Mouse (Mus musculus): ENCODE results near the gene Plekho1. TPM values are rescaled to one million over a fixed set of nuclear protein-coding genes. Genes with fewer than 3 reads are reported as not detected.

Plekho1 gene
- polyA plus RNA-seq, 1 experiment from 2014 or later: 69.6 TPM

GRCm38 (mm10) chr3:96031991-96032651 lies 36.3 kb upstream of the Plekho1 start:
- Histone ChIP-seq H3K27me3 (no peaks in the 10 kb centered on the region), H3K4me1 (replicated peaks) (peaks cover 5% of the 10 kb centered on the region; the same call in 1 of the 2 replicates), H3K4me2 (no peak overlapping the region), H3K27ac (no peak overlapping the region), H3K36me3 (peaks cover 5% of the 10 kb centered on the region; the same call in 1 of the 2 replicates), H3K9ac (no peak overlapping the region), H3K4me3 (no peak overlapping the region), H3K9me3 (replicated peaks) (no peaks in the 10 kb centered on the region)
- 76% methylated on average over 6 of the region's 6 CpGs for WGBS
- ATAC-seq (replicated peaks; ENCODE audit: insufficient number of reproducible peaks, insufficient read depth, low FRiP score, low read depth): no peak

- Histone ChIP-seq H3K4me2 (no peak overlapping the region), H3K27me3 (no peaks in the 10 kb centered on the region), H3K9ac (no peak overlapping the region), H3K4me1 (replicated peaks) (no peaks in the 10 kb centered on the region; the same call in 1 of the 2 replicates), H3K9me3 (replicated peaks) (no peaks in the 10 kb centered on the region), H3K27ac (no peak overlapping the region), H3K4me3 (no peak overlapping the region), H3K36me3 (peaks cover 5% of the 10 kb centered on the region; the same call in 1 of the 2 replicates)
- no peak for ATAC-seq (replicated peaks; ENCODE audit: insufficient number of reproducible peaks, insufficient read depth, low FRiP score, low read depth)
- WGBS: 88% methylated on average over 11 of the region's 11 CpGs
Measured at GRCm38 (mm10) chr3:96029766-96030165, 34.0 kb upstream of the Plekho1 start.

GRCm38 (mm10) chr3:96029336-96029735 lies 33.5 kb upstream of the Plekho1 start:
- H3K27ac ChIP-seq: no peak overlapping the region
- H3K36me3 ChIP-seq: peaks cover 5% of the 10 kb centered on the region; the same call in 1 of the 2 replicates
- no peaks in the 10 kb centered on the region for H3K27me3 ChIP-seq
- H3K9me3 ChIP-seq (replicated peaks): no peaks in the 10 kb centered on the region
- no peak for ATAC-seq (replicated peaks; ENCODE audit: insufficient number of reproducible peaks, insufficient read depth, low FRiP score, low read depth)
- no peak overlapping the region for H3K9ac ChIP-seq
- no peak overlapping the region for H3K4me2 ChIP-seq
- no peak overlapping the region for H3K4me3 ChIP-seq
- 85% methylated on average over 3 of the region's 3 CpGs for whole genome bisulfite sequencing
- H3K4me1 ChIP-seq (replicated peaks): no peaks in the 10 kb centered on the region; the same call in 1 of the 2 replicates

- ATAC-seq (replicated peaks; ENCODE audit: insufficient number of reproducible peaks, insufficient read depth, low FRiP score, low read depth): no peak
- H3K27ac ChIP-seq: no peak overlapping the region
Measured at GRCm38 (mm10) chr3:96027875-96028274, 32.1 kb upstream of the Plekho1 start.

GRCm38 (mm10) chr3:96027145-96027544 lies 31.3 kb upstream of the Plekho1 start:
- ATAC-seq (replicated peaks; ENCODE audit: insufficient number of reproducible peaks, insufficient read depth, low FRiP score, low read depth): no peak
- 85% methylated on average over 1 of the region's 1 CpGs for WGBS
- H3K9me3 ChIP-seq (replicated peaks): no peaks in the 10 kb centered on the region
- H3K4me1 ChIP-seq (replicated peaks): no peaks in the 10 kb centered on the region
- H3K9ac ChIP-seq: no peak overlapping the region
- no peak overlapping the region for H3K27ac ChIP-seq
- H3K27me3 ChIP-seq: no peaks in the 10 kb centered on the region
- H3K4me2 ChIP-seq: no peak overlapping the region
- H3K36me3 ChIP-seq: no peaks in the 10 kb centered on the region
- H3K4me3 ChIP-seq: no peak overlapping the region

More at GRCm38 (mm10) chr3:96027875-96028274, 32.1 kb upstream of the Plekho1 start:
- H3K4me2 ChIP-seq: no peak overlapping the region
- H3K9ac ChIP-seq: no peak overlapping the region
- H3K27me3 ChIP-seq: no peaks in the 10 kb centered on the region
- 68% methylated on average over 1 of the region's 1 CpGs for WGBS
- H3K4me3 ChIP-seq: no peak overlapping the region
- no peaks in the 10 kb centered on the region for H3K4me1 ChIP-seq (replicated peaks)
- H3K36me3 ChIP-seq: no peaks in the 10 kb centered on the region
- no peaks in the 10 kb centered on the region for H3K9me3 ChIP-seq (replicated peaks)

GRCm38 (mm10) chr3:96021421-96022128 lies 25.8 kb upstream of the Plekho1 start:
- H3K36me3 ChIP-seq: no peaks in the 10 kb centered on the region
- ATAC-seq (replicated peaks; ENCODE audit: insufficient number of reproducible peaks, insufficient read depth, low FRiP score, low read depth): no peak
- no peaks in the 10 kb centered on the region for H3K27me3 ChIP-seq
- H3K27ac ChIP-seq: no peak overlapping the region
- H3K4me2 ChIP-seq: no peak overlapping the region
- peaks cover 5% of the 10 kb centered on the region; the same call in 1 of the 2 replicates for H3K4me1 ChIP-seq (replicated peaks)
- 64% methylated on average over 5 of the region's 5 CpGs for WGBS
- no peak overlapping the region for H3K9ac ChIP-seq
- no peaks in the 10 kb centered on the region for H3K9me3 ChIP-seq (replicated peaks)
- H3K4me3 ChIP-seq: no peak overlapping the region

- Histone ChIP-seq H3K4me2 (no peak overlapping the region), H3K27ac (no peak overlapping the region), H3K27me3 (no peaks in the 10 kb centered on the region), H3K9me3 (replicated peaks) (no peaks in the 10 kb centered on the region), H3K4me3 (no peak overlapping the region), H3K4me1 (replicated peaks) (peaks cover 5% of the 10 kb centered on the region; the same call in 1 of the 2 replicates), H3K36me3 (no peaks in the 10 kb centered on the region), H3K9ac (no peak overlapping the region)
- ATAC-seq (replicated peaks; ENCODE audit: insufficient number of reproducible peaks, insufficient read depth, low FRiP score, low read depth): no peak
- WGBS: 70% methylated on average over 1 of the region's 1 CpGs
Measured at GRCm38 (mm10) chr3:96020735-96021134, 24.9 kb upstream of the Plekho1 start.

GRCm38 (mm10) chr3:96017461-96017860 lies 21.7 kb upstream of the Plekho1 start:
- no peaks in the 10 kb centered on the region for H3K27me3 ChIP-seq
- H3K36me3 ChIP-seq: no peaks in the 10 kb centered on the region
- ATAC-seq (replicated peaks; ENCODE audit: insufficient number of reproducible peaks, insufficient read depth, low FRiP score, low read depth): no peak; the same call in 1 of the 2 replicates
- H3K9ac ChIP-seq: no peak overlapping the region
- no peak overlapping the region for H3K27ac ChIP-seq
- no peak overlapping the region for H3K4me3 ChIP-seq
- WGBS: 50% methylated on average over 5 of the region's 5 CpGs
- peaks cover 14% of the 10 kb centered on the region for H3K4me1 ChIP-seq (replicated peaks)
- H3K4me2 ChIP-seq: no peak overlapping the region
- H3K9me3 ChIP-seq (replicated peaks): no peaks in the 10 kb centered on the region

GRCm38 (mm10) chr3:96016257-96016889 lies 20.6 kb upstream of the Plekho1 start:
- Histone ChIP-seq H3K4me2 (no peak overlapping the region), H3K4me3 (no peak overlapping the region), H3K27ac (no peak overlapping the region), H3K9me3 (replicated peaks) (no peaks in the 10 kb centered on the region), H3K27me3 (no peaks in the 10 kb centered on the region), H3K9ac (no peak overlapping the region), H3K36me3 (no peaks in the 10 kb centered on the region), H3K4me1 (replicated peaks) (peaks cover 16% of the 10 kb centered on the region)
- 88% methylated on average over 2 of the region's 2 CpGs for WGBS
- ATAC-seq (replicated peaks; ENCODE audit: insufficient number of reproducible peaks, insufficient read depth, low FRiP score, low read depth): no peak

- Histone ChIP-seq H3K4me2 (no peak overlapping the region), H3K27me3 (no peaks in the 10 kb centered on the region), H3K4me1 (replicated peaks) (peaks cover 16% of the 10 kb centered on the region), H3K27ac (no peak overlapping the region), H3K4me3 (no peak overlapping the region), H3K9ac (no peak overlapping the region), H3K36me3 (no peaks in the 10 kb centered on the region), H3K9me3 (replicated peaks) (no peaks in the 10 kb centered on the region)
- WGBS: 81% methylated on average over 2 of the region's 2 CpGs
- ATAC-seq (replicated peaks; ENCODE audit: insufficient number of reproducible peaks, insufficient read depth, low FRiP score, low read depth): no peak
Measured at GRCm38 (mm10) chr3:96015681-96016080, 19.9 kb upstream of the Plekho1 start.

- Histone ChIP-seq H3K27ac (peak overlapping the region; percentile 78), H3K9ac (no peak overlapping the region)
Measured at GRCm38 (mm10) chr3:96012805-96013204, 17.0 kb upstream of the Plekho1 start.

More at GRCm38 (mm10) chr3:96012805-96013204, 17.0 kb upstream of the Plekho1 start:
- Histone ChIP-seq H3K9me3 (replicated peaks) (no peaks in the 10 kb centered on the region), H3K36me3 (no peaks in the 10 kb centered on the region), H3K27me3 (no peaks in the 10 kb centered on the region), H3K4me2 (0 out of 2 replicates have a peak overlapping the region, but pooled peaks have one; percentile 7), H3K4me1 (replicated peaks) (peaks cover 16% of the 10 kb centered on the region), H3K4me3 (no peak overlapping the region)
- ATAC-seq (replicated peaks; ENCODE audit: insufficient number of reproducible peaks, insufficient read depth, low FRiP score, low read depth): peak; percentile 60; the same call in 1 of the 2 replicates
- WGBS: 22% methylated on average over 5 of the region's 5 CpGs
